Mouse (Mus musculus) heart, postnatal 0 days (tissue): ENCODE data around the gene Elac2. TPM values are rescaled to one million over a fixed set of nuclear protein-coding genes. Genes with fewer than 3 reads are reported as not detected.

Experiments used
- ATAC-seq: fragments of 200-750 bp; cut with Nextera tagmentation; 2 replicates; pipeline ENCODE4 v1.8.0; 2017; ENCODE audit warnings: low read depth, moderate number of reproducible peaks, moderate library complexity; ENCODE audit not compliant: insufficient read depth
- DNase-seq: peaks from one replicate; pipeline ENCODE4 v3.0.0-alpha.2; 2016; ENCODE audit warnings: low spot score
- H3K27ac ChIP-seq: fragments of 300-500 bp; sonication (generic); 2 replicates; pipeline ENCODE4 v1.5.1; 2014; ENCODE audit warnings: low read depth, mild to moderate bottlenecking
- H3K27me3 ChIP-seq: fragments of 300-500 bp; sonication (generic); 2 replicates; pipeline ENCODE4 v1.6.1; 2014; ENCODE audit warnings: low read length, mixed read lengths; ENCODE audit not compliant: control insufficient read depth, insufficient read depth
- H3K36me3 ChIP-seq: fragments of 300-500 bp; sonication (generic); replicated peaks from 2 replicates; pipeline ENCODE4 v1.6.1; 2014; ENCODE audit warnings: low read length, mixed read lengths; ENCODE audit not compliant: control insufficient read depth, insufficient read depth
- H3K4me1 ChIP-seq: fragments of 300-500 bp; sonication (generic); 2 replicates; pipeline ENCODE4 v1.6.1; 2014; ENCODE audit warnings: antibody characterized with exemption; ENCODE audit not compliant: control insufficient read depth, insufficient read depth
- H3K4me2 ChIP-seq: fragments of 300-500 bp; sonication (generic); 2 replicates; pipeline ENCODE4 v1.6.1; 2014; ENCODE audit warnings: low read depth, mild to moderate bottlenecking, low read length, moderate library complexity
- H3K4me3 ChIP-seq: fragments of 300-500 bp; sonication (generic); 2 replicates; pipeline ENCODE4 v1.5.1; 2014; ENCODE audit warnings: low read depth, low read length
- H3K9ac ChIP-seq: fragments of 300-500 bp; sonication (generic); replicated peaks from 2 replicates; pipeline ENCODE4 v1.6.1; 2014; ENCODE audit warnings: low read depth, low read length, mixed read lengths
- H3K9me3 ChIP-seq: fragments of 300-500 bp; sonication (generic); replicated peaks from 2 replicates; pipeline ENCODE4 v1.6.1; 2016; ENCODE audit warnings: low read length; ENCODE audit not compliant: control insufficient read depth
- CTCF ChIP-seq: IDR thresholded peaks from 2 replicates; pipeline ENCODE4 v1.5.1; 2016; ENCODE audit warnings: antibody characterized with exemption, control low read depth, low read depth
- EP300 ChIP-seq: IDR thresholded peaks from 2 replicates; pipeline ENCODE4 v1.6.1; 2016; ENCODE audit warnings: antibody characterized with exemption, low read depth
- WGBS: fragments of 180-500 bp; shearing (Covaris S2); extraction: QIAGEN DNeasy Blood & Tissue Kit; methylation state at CpG from one replicate; pipeline ENCODE4 v1.1.7; 2014; 5-methylcytosine and 5-hydroxymethylcytosine counted together
- polyA plus RNA-seq: library from polyadenylated mRNA; unstranded; fragments of >200 nt; fragmentation: Nextera tagmentation; extraction: Ambion mirVana; gene quantifications from 2 replicates; pipeline ENCODE4 v1.2.1, GENCODE M21; 2015
- total RNA-seq: library from RNA; depleted of rRNA; stranded (reverse); fragments of >200 nt; gene quantifications from 2 replicates; pipeline ENCODE4 v1.2.3, GENCODE M21; 2014; ENCODE audit warnings: low replicate concordance; rRNA removed

The Elac2 gene
- total RNA-seq: 33.6 and 36.0 TPM in 2 replicates
- 14.0 and 15.1 TPM in 2 replicates for polyA plus RNA-seq

DNA sequence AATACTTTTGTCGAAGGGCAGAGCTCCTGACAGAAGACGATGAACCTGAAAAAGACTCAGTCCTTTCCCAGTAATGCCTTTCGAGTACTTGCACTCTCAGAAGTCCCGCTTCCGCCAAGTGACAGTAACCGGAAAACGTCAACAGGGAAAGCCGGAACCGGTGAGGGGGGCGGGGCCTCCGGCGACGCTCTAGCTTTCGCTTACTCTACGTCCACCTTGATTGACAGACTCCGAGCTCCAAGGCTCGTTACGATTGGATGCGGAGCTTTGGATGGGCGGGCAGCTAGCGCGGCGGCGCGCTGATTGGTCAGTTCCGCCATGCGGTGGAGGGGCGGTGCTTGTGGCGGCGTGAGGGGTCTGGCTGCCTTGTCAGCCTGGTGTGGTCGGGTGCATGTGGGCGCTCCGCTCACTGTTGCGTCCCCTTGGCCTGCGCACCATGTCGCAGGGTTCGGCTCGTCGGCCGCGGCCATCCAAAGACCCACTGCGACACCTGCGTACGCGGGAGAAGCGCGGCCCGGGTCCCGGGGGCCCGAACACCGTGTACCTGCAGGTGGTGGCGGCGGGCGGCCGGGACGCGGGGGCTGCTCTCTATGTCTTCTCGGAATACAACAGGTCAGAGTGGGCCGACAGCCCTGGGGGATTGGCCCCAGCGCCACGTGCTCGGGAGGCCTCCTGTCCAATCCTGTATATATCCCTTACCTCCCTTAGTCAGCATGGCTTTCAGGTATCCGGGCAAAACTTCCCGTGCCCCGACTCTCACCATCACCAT, at the start of gene Elac2:
Gene Elac2, plus strand, starts transcription at position 319 of the 769 bp plus-strand sequence.
- ATAC-seq (peak; percentile 99), DNase-seq (peak; percentile 99)
- Histone ChIP-seq H3K36me3 (peaks cover 32% of the 10 kb centered on the region), H3K27me3 (no peaks in the 10 kb centered on the region), H3K4me1 (no peaks in the 10 kb centered on the region), H3K27ac (peak within 1 kb of the TSS; percentile 47; the same call in 1 of the 2 replicates), H3K9ac (peak within 1 kb of the TSS; percentile 76), H3K4me2 (peak within 1 kb of the TSS; percentile 98), H3K4me3 (peak within 1 kb of the TSS; percentile 95), H3K9me3 (no peaks in the 10 kb centered on the region)
- TF ChIP-seq EP300 (no peak), CTCF (no peak)
- under 1% methylated on average over 65 of the region's 65 CpGs for WGBS

DNA sequence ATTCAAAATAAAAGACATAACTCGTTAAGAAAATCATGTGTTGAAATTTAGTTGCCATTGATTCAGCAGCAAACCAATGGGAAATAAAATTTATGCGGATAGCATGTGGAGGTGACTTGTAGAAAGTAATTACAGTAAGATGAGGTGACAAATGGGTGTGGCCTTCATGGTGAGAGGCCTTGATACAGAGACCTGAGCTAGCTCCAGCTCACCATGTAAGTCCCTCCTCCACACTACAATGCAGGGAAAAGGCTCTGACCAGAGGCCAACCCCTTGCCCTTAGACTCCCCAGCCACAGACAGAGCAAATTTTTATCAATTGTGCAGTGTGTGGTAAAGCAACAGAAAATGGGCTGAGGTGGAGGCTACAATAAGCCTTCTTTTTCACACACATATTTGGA, 49.7 kb upstream of the Elac2 start:
- H3K36me3 ChIP-seq: no peaks in the 10 kb centered on the region

DNA sequence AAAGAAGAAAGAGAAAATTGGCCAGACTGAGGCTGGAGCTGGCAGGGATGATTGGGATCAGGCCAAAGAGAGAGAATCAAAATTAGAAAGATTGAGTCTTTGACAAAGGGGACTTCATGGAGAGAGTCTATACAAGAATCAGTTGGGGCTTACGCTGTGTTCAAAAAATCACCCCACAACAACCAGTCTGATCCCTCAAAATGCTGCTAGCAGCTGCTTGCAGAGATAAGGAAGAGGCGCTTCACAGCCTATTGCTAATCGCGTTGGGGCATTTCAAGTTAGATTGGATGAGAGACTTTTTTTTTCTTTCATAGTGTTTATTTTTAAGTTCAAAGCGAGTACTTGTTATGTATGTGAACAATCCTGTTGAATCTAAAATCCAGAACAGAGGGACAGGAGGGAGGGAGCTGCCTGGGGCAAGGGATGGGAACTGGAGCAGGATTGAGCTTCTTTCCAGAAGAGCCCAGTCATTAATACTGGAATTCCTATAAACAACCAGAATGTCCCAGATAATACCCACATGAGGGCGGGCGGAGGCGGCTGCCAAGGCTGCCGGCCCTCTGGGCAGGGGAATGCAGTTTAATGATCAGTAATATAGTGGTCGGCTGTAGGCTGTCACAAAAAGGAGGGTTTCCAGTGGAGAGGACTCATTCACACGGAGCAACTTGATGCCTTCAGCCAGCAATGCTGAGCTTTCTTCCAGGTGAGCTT, 47.6 kb upstream of the Elac2 start:
- no peak for TF ChIP-seq EP300
- no peak for TF ChIP-seq CTCF
- Histone ChIP-seq H3K27me3 (no peaks in the 10 kb centered on the region), H3K36me3 (no peaks in the 10 kb centered on the region), H3K27ac (no peak overlapping the region), H3K9me3 (no peaks in the 10 kb centered on the region), H3K9ac (no peak overlapping the region), H3K4me1 (0 out of 2 replicates have a peak, but pooled peaks cover 3% of the 10 kb centered on the region), H3K4me3 (no peak overlapping the region), H3K4me2 (no peak overlapping the region)
- WGBS: 53% methylated on average over 11 of the region's 11 CpGs
- ATAC-seq (no peak), DNase-seq (no peak)

More for the DNA sequence above, 49.7 kb upstream of the Elac2 start:
- H3K4me1 ChIP-seq: peaks cover 7% of the 10 kb centered on the region; the same call in 1 of the 2 replicates
- no peak overlapping the region for H3K4me3 ChIP-seq
- H3K9ac ChIP-seq: no peak overlapping the region
- no peak overlapping the region for H3K4me2 ChIP-seq
- ATAC-seq (no peak), DNase-seq (no peak)
- TF ChIP-seq CTCF: no peak
- no peak overlapping the region for H3K27ac ChIP-seq
- no peaks in the 10 kb centered on the region for H3K9me3 ChIP-seq
- no peaks in the 10 kb centered on the region for H3K27me3 ChIP-seq
- 93% methylated on average over 2 of the region's 2 CpGs for WGBS

DNA sequence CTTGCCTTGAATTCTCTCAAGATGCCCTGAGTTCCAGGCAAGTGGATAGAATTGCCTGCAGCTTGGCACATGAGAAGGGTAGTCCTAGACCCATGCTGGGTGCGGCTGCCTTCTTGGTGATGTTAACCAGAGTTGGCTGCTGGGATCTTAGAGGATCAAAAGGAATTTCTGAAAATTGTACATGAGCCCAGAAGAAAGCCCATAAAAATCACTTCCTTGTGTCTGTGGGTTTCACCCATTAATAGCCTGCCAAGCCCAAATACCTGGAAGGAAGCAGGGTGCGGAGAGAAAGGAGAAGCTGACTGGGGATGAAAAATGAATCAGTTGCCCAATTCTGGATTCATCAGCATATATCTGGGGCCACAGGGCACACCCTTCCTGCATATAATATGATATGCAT, 41.6 kb upstream of the Elac2 start:
- ATAC-seq: no peak
- Histone ChIP-seq H3K27ac (no peak overlapping the region), H3K9me3 (no peaks in the 10 kb centered on the region), H3K4me3 (no peak overlapping the region), H3K4me2 (no peak overlapping the region), H3K36me3 (no peaks in the 10 kb centered on the region), H3K9ac (no peak overlapping the region), H3K4me1 (no peaks in the 10 kb centered on the region), H3K27me3 (no peaks in the 10 kb centered on the region)
- TF ChIP-seq CTCF: no peak
- 86% methylated on average over 2 of the region's 2 CpGs for WGBS
- DNase-seq: no peak

DNA sequence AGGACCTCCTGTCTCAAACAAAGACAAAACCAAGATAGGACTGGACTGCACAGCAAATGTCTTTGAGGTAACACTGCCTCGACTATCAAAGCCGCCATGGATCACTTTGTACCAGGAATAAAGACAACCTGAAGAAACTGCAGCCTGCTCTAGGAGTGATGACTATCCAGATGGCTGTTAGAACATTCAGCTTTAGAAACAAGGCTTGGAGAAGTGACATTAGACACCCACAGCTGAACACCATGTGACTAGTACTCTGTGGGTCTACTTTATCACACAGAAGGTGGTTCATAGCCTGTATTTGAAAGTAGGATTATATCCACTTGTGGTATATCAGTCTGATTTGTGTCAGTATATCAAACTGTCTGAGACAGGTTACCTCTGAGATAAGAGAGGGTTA, 37.6 kb upstream of the Elac2 start:
- Histone ChIP-seq H3K9ac (no peak overlapping the region), H3K9me3 (no peaks in the 10 kb centered on the region), H3K4me2 (no peak overlapping the region), H3K36me3 (no peaks in the 10 kb centered on the region), H3K4me1 (no peaks in the 10 kb centered on the region), H3K4me3 (no peak overlapping the region), H3K27me3 (no peaks in the 10 kb centered on the region), H3K27ac (no peak overlapping the region)
- DNase-seq (no peak), ATAC-seq (no peak)
- 74% methylated on average over 2 of the region's 2 CpGs for WGBS
- TF ChIP-seq EP300 (no peak), CTCF (no peak)
